Mouse (Mus musculus): ENCODE results near the gene Vmn2r54.
"Not testable (repeated sequence)": the region's sequence is repeated elsewhere in the genome, so short reads cannot be mapped to it uniquely, and the experiment has no call there.

The Vmn2r54 gene

DNA sequence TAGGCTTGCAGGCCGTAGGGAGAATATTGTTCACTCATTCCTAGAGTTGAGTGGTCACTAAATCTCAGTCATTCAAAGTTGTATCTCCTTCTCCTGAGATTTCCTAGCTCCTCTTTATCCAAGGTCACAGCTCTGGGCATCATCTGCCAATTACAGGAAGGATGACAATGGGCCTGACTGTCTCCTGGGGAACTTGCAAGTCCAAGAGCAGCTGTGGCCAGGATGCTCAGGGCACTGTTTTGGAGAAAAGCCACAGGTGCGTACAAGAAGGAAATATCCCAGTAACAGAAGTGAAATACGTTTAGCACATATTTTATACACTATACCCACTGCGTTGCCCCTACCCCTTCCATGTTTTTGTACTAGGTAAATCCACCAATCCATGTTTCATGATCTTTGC lies at the start of gene Vmn2r54:
Vmn2r54 (minus strand) TSS at position 101 of the 400 bp plus-strand sequence.
- not testable (repeated sequence) for DNase-seq

DNA sequence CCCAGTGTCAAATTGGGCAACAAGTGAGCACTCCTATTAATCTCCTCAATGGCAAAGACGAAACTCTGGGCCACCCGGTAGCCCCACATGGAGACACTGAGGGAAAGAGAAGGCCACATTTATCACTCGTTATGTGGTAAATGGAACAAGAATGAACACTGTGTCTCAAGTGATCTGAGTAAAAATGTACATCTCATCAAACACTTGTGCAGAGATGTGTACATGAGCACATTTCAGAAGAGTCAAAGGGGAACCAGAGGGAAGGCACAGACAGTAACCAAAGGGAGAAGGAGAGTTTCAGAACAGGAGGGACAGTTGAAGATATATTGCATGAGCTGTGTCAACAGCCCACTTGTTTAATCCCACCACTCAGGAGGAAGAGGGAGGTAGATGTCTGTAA lies 44.8 kb upstream of the Vmn2r54 start, which contains the start of gene Vmn2r55:
Vmn2r55 (minus strand) TSS at position 101 of the 400 bp plus-strand sequence.
- not testable (repeated sequence) for DNase-seq

- DNase-seq: no peak
These were observed 31.4 kb downstream of the Vmn2r54 start, which contains the start of gene Vmn2r53 for GRCm38 (mm10) chr7:12608688-12609087. Vmn2r53 (minus strand) TSS chr7:12608788.

Measured in cerebellum, postnatal 14 days (tissue).